Mouse (Mus musculus) heart, adult 18-20 months (tissue): Measurements from ENCODE around the gene Rbfox1. TPM values are rescaled to one million over a fixed set of nuclear protein-coding genes. Genes with fewer than 3 reads are reported as not detected.

Source experiments
- DNase-seq, 2 experiments: peaks; one replicate each; pipeline ENCODE4 v3.0.0; 2021 to 2022; ENCODE audit warnings: mixed read lengths in 1 of 2
- total RNA-seq, 2 experiments: library from RNA; stranded (reverse); gene quantifications; 2 replicates each; pipeline ENCODE4 v1.2.3; 2021

Gene Rbfox1
- total RNA-seq, 2 experiments from 2014 or later: 56.9 to 65.4 TPM

DNA sequence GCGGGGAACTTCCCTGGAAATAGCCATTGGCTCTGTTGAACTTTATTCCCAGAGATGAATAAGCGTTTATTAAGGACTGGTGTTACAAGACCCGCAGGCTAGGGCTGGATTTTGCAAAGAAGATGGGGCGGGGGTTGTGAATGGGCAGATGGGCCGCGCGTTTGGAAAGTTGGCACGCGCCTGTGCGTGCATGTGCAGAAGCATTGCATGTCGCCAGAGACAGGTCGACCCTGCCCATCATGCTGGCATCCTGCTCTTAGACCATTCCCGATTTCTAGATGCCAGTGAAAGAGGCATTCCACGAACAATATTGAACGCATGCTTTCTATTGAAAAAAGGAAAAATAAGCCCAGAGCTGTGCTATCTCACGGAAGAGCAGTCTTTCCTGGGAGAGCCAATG lies 464.2 kb downstream of the Rbfox1 start:
- DNase-seq: no peak

DNA sequence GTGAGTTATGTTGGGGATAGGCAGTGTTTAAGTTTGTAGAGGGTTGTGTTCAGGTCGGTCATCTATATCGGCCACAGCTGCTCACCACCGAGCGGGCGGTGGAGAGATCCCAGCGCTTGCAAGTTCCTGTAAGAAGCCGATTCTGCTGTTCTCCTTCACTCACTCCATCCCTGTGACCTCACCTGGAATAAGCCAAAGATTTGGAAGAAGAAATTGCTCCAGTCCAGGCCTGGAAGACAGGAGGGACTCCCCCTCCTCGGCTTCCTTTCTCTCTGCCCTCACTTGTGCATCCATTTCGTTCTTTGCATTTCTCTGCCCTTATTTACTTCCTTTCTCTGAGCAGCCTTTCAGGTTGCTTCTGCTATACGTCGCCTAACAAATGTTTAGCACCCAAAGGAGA lies 465.1 kb downstream of the Rbfox1 start:
- DNase-seq: no peak

DNA sequence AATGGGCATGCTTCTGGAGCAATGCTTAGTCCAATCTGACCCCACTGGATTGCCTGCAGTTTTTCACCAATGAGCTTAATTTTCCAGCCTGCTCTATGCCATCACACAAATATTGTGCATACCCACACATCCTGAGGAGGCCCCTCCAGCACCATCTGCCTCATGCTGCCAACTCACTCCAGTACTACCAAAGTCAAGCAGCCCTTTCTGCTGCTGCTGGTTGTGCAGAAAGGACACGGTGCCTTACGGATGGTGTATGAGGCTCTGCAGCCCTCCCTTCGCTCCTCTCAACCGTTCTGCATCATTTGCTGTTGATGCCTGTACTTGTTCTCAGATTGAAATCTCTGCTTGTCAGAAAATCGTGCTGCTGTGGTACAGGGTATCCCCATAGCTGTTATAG lies 468.0 kb downstream of the Rbfox1 start:
- DNase-seq: no peak

- no peak for DNase-seq
Measured at GRCm38 (mm10) chr16:6356931-6357330, 471.8 kb downstream of the Rbfox1 start.

- DNase-seq: no peak
Measured at GRCm38 (mm10) chr16:6365793-6366192, 480.6 kb downstream of the Rbfox1 start.

GRCm38 (mm10) chr16:6366649-6367048 lies 481.5 kb downstream of the Rbfox1 start:
- DNase-seq: no peak

GRCm38 (mm10) chr16:6380924-6381323 lies 495.8 kb downstream of the Rbfox1 start:
- DNase-seq: no peak

- no peak for DNase-seq
Measured at GRCm38 (mm10) chr16:6381572-6381971, 496.4 kb downstream of the Rbfox1 start.

DNA sequence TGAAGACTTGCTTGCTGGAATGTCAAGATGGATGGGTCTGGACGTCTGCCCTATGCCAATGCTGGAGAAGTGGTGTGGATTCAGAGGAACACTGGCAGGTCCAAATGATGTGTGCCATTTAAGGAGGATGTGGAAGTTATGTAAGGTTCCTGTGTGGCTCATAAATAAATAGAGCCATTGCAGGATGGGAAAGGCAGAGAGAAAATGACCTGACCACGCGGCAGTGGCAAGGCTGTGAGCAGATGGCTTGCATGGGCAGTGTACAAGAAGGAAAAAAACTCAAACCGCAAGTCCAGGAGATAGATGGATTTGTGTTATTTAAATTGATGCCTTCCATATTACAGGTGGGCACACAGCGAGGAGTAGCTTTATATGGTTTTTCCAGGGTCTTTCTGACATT lies 497.6 kb downstream of the Rbfox1 start:
- DNase-seq: no peak

- no peak for DNase-seq
Measured at GRCm38 (mm10) chr16:6390278-6390930, 505.2 kb downstream of the Rbfox1 start.

DNA sequence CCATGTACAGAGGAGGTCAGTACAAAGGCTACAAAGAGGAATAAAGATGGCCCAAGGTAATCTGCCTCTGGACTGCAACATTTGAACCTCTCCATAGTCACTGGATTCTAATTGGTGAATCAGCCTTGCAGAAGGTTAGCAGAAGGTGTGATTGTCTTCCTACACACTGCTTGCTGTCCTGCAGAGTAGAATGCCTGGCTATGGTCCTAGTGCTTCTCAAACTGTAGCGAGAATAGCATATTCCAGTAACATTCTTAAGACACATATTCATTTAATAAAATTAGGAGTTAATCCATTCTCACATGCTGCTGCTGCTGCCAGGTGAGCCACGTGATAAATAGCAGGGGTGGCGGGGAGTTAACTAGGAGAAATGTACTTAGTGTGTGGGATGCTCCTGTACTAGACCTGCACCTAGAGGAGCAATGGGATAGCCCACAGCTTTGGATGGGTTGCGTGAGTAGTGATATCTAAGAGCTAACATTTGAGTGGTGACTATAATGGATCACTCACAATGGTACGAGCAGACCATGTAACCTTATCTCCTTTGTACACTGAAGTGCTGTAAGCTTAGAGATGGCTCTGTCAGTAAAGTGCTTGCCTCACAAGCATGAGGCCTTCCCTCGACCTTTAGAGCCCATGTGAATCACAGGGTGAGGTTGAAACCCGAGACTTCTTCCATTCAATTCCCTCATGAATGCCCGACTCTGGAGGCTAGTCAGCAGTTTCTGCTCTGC lies 511.7 kb downstream of the Rbfox1 start:
- DNase-seq: no peak

GRCm38 (mm10) chr16:6397635-6398034 lies 512.5 kb downstream of the Rbfox1 start:
- DNase-seq: no peak

DNA sequence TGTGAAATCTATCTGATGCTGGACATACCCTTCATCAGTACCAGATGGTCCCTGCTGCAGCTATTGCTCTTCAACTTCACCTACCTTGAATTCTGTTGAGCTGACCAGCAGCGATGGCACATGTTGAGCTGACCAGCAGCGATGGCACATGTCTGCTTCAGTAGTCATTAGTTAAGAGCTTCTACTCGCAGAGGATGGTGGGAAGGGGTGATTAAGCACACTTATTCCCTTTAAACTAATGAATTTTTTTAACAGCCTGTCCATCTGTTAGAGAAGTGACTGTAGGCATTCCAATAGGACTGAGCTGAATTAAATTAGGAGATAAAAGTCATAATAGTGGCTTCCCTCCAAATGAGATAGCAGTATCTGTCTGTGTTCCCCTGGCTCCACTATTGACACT lies 517.7 kb downstream of the Rbfox1 start:
- DNase-seq: no peak

- DNase-seq: no peak
Measured at GRCm38 (mm10) chr16:6414846-6415245, 529.7 kb downstream of the Rbfox1 start.

GRCm38 (mm10) chr16:6421623-6422145 lies 536.5 kb downstream of the Rbfox1 start:
- no peak for DNase-seq

DNA sequence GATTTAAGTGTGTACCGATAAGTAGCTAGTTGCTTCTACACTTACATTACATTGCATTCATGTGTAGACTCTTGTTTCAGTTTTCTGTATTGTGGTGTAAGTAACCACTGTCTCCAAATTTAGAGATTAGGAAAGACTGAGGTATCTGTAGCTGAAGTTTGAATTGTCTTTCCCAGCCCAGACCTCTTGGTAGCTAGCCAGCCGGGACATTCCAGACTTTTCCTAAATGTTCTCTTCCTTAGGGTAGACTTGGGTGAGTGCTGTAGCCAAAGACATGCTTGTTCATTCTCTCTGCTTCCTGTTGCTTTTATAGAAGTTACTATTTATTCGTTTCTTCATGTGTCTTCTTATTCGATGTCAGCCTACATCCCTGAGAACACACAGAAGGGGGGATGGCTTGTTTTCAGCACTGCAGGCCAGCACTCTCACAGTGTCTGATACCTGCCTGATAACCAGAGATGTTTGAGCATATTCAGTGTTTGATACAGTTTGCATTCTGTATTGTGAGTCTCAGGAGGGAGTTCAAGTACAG lies 538.8 kb downstream of the Rbfox1 start:
- no peak for DNase-seq

DNA sequence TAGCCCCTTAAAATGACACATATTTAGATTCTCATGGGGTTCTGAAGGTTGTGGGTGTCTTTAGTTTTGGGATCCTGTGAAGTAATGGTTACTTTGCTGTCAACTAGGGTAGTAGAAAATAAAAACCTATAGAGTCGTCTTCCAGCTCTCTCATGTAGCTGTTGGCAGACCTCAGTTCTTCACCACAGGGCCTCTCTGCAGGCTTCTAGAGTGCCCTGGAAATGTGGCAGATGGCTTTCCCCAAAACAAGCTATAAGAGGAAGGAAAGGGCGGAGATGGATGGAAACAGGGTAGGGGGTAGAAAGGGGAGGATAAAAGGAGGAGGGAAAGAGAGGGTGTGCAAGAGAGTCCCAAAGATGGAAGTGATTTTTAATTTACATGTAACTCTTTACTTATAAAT lies 539.6 kb downstream of the Rbfox1 start:
- DNase-seq: no peak

GRCm38 (mm10) chr16:6427292-6428281 lies 542.4 kb downstream of the Rbfox1 start:
- DNase-seq: no peak

GRCm38 (mm10) chr16:6430981-6431380 lies 545.8 kb downstream of the Rbfox1 start:
- DNase-seq: no peak

- DNase-seq: no peak
Measured at GRCm38 (mm10) chr16:6436445-6436844, 551.3 kb downstream of the Rbfox1 start.

GRCm38 (mm10) chr16:6448250-6448649 lies 563.1 kb downstream of the Rbfox1 start:
- no peak for DNase-seq

GRCm38 (mm10) chr16:6455349-6455748 lies 570.2 kb downstream of the Rbfox1 start:
- DNase-seq: no peak
